Mouse (Mus musculus) kidney, adult 2 months (tissue): Measurements from ENCODE around the gene Ivl. TPM values are rescaled to one million over a fixed set of nuclear protein-coding genes. Genes with fewer than 3 reads are reported as not detected.
A peak's percentile ranks its signal among the peaks of the same experiment; 100 is the strongest.

Source experiments
- DNase-seq: peaks from one replicate; pipeline ENCODE4 v3.0.0; 2021
- H3K27ac ChIP-seq: fragments of 200-500 bp; 2 replicates; pipeline ENCODE4 v1.5.1; 2012; ENCODE audit warnings: low read depth, low read length, control low read depth, inconsistent platforms; ENCODE audit not compliant: insufficient read depth
- H3K27me3 ChIP-seq: fragments of 200-500 bp; replicated peaks from 2 replicates; pipeline ENCODE4 v1.6.1; 2012; ENCODE audit warnings: mild to moderate bottlenecking, moderate library complexity, low read length, inconsistent platforms; ENCODE audit not compliant: control insufficient read depth, insufficient read depth
- H3K36me3 ChIP-seq: fragments of 200-500 bp; 2 replicates; pipeline ENCODE4 v1.6.1; 2012; ENCODE audit warnings: mild to moderate bottlenecking, moderate library complexity, low read length, inconsistent platforms; ENCODE audit not compliant: control insufficient read depth, insufficient read depth
- H3K4me1 ChIP-seq: fragments of 200-500 bp; 2 replicates; pipeline ENCODE4 v1.6.1; 2011; ENCODE audit warnings: low read length; ENCODE audit not compliant: control insufficient read depth, insufficient read depth
- H3K4me3 ChIP-seq: fragments of 200-500 bp; 2 replicates; pipeline ENCODE4 v1.5.1; 2011; ENCODE audit warnings: mild to moderate bottlenecking, low read depth, low read length, control low read depth; ENCODE audit not compliant: insufficient read depth
- CTCF ChIP-seq: fragments of 200-500 bp; conservative IDR thresholded peaks from 2 replicates; pipeline ENCODE4 v1.5.1; 2011; ENCODE audit warnings: low read depth, mild to moderate bottlenecking, control low read depth, low read length, moderate library complexity, mixed read lengths; ENCODE audit not compliant: insufficient read depth, insufficient read length
- POLR2A ChIP-seq: fragments of 200-500 bp; IDR thresholded peaks from one replicate; pipeline ENCODE4 v1.6.1; 2011; ENCODE audit warnings: low read depth, low read length, control low read depth
- WGBS: fragments of 180-500 bp; shearing (Covaris S2); methylation state at CpG from one replicate; pipeline ENCODE4 v1.1.7; 2018; 5-methylcytosine and 5-hydroxymethylcytosine counted together
- polyA plus RNA-seq: library from polyadenylated mRNA; depleted of rRNA; stranded (reverse); fragments of >200 nt; gene quantifications from 2 replicates; pipeline ENCODE4 v1.2.3, GENCODE M21; 2012; rRNA removed

The Ivl gene
- polyA plus RNA-seq = 0.08 and 0.14 TPM in 2 replicates

DNA sequence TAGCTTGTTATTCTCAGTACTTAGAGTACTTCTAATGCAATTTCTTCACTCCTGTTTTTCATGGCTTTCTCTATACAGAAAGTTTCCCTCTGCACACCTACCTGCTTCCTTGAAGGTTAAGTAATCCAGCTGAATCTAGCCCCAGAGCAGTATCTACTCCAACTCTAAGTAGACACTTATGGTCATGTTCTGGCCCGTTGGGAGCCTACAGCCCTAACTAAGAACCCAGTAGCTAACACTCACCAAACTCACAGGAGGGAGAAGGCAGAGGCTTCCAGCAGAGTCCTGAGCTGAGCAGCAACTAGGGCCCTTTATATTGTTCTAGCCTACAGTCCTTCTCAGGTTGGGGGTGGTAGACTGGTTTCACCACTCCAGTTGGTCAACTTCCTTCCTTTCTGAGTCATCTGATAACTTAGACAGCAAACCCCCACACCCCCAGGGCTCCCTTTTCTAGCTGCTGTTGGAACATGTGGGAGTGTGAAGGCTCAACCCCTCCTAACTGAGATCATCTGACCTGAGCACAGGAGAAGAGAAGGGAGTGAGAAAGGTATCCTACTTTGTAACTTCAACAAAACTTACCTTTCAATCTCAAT lies at the start of gene Ivl:
Ivl (minus strand) TSS at position 287 of the 593 bp plus-strand sequence.
- 71% methylated on average over 1 of the region's 1 CpGs for WGBS
- no peak within 1 kb of the TSS for H3K27ac ChIP-seq
- TF ChIP-seq CTCF (no peak), POLR2A (no peak)

DNA sequence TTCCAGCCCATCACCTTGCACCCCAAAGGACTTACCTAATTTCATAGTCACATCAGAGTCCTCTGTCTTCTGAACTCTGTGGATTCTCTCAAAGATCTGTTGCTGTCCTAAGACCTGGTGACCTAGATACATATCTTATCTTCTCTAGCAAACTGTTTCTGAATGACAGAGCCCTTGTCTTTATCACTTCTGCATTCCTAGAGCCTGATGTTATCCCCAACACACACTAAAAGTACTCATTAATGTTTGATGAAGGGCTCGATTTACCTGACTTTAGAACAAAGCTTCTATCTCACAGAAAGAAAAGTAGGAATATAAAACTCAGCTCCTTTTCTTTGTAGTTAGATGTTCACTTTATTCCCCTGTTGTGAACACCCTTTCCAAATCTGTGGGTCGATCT lies 48.0 kb upstream of the Ivl start, which contains the start of gene Lce6a:
Lce6a (minus strand) TSS at position 101 of the 400 bp plus-strand sequence.
- TF ChIP-seq POLR2A = no peak
- TF ChIP-seq CTCF = no peak
- DNase-seq = no peak
- Histone ChIP-seq H3K27me3 (no peaks in the 10 kb centered on the region), H3K36me3 (no peaks in the 10 kb centered on the region), H3K4me3 (no peak within 1 kb of the TSS), H3K4me1 (no peaks in the 10 kb centered on the region), H3K27ac (no peak within 1 kb of the TSS)
- 69% methylated on average over 2 of the region's 2 CpGs for WGBS

More for the DNA sequence above, at the start of gene Ivl:
- DNase-seq = no peak
- Histone ChIP-seq H3K27me3 (no peaks in the 10 kb centered on the region), H3K36me3 (no peaks in the 10 kb centered on the region), H3K4me3 (no peak within 1 kb of the TSS), H3K4me1 (no peaks in the 10 kb centered on the region)

DNA sequence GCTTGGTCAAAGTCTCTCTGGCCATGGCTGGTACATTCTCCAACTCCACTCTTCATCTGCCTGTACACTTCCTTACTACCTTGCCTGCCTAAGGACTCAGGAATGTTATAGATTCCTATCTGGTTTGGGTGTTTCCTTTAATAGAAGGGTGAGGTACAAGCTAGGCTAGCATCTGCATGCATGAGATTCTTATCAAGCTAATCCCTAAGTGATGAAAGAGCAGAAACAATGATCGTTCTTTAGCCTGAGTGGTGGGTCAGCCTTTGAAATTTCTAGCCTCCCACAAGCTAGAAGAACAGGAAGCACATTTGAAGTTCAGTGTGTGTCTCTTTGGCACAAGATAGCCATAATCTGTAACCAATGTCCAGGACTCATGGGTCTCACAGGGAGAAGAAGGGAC lies 36.3 kb upstream of the Ivl start:
- H3K4me3 ChIP-seq = no peak overlapping the region
- 51% methylated on average over 1 of the region's 1 CpGs for WGBS
- no peaks in the 10 kb centered on the region for H3K36me3 ChIP-seq
- H3K27me3 ChIP-seq = no peaks in the 10 kb centered on the region
- DNase-seq = no peak
- no peak for TF ChIP-seq CTCF
- TF ChIP-seq POLR2A = no peak
- H3K4me1 ChIP-seq = no peaks in the 10 kb centered on the region
- no peak overlapping the region for H3K27ac ChIP-seq

DNA sequence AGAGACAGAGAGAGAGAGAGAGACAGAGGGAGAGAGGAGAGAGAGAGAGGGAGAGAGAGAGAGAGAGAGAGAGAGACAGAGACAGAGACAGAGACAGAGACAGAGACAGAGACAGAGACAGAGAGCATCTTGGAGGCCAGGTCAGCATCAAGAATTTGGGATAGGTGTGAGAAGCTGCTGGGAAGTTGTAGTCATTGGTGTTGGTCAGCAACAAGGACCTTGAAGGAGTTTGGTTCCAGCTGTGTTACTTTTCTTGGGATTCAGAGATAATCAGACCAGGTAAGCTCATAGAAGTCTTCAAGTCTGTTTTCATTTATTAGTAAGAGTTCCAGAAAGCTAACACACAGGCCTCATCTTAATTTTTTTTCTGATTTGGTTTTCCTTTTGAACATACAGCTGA lies 33.9 kb upstream of the Ivl start, which contains the start of gene 2210017I01Rik:
2210017I01Rik (minus strand) TSS at position 101 of the 400 bp plus-strand sequence.
- no peak within 1 kb of the TSS for H3K4me3 ChIP-seq
- H3K27ac ChIP-seq = no peak within 1 kb of the TSS
- no peaks in the 10 kb centered on the region for H3K36me3 ChIP-seq
- H3K4me1 ChIP-seq = no peaks in the 10 kb centered on the region
- TF ChIP-seq POLR2A (no peak), CTCF (no peak)
- no peak for DNase-seq
- H3K27me3 ChIP-seq = no peaks in the 10 kb centered on the region

DNA sequence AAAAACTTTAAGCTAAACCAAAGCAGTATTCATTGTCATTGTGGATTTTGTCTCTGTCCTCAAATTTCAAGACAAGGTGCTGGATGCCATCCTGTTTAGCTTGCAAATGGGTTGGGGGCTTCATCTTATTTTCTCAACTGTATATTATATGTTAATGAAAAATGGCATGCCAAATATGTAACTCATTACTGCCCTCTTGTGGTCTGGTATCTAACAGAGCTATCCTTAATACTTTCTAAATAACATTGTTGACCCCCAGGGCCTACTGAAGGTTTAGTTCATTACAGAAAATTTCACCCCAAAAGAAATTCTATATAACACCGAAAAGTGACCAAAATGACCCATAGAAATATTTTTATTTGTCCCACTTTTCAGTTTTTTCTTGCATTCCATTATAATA lies 28.6 kb upstream of the Ivl start:
- Histone ChIP-seq H3K4me3 (no peak overlapping the region), H3K36me3 (no peaks in the 10 kb centered on the region), H3K4me1 (no peaks in the 10 kb centered on the region), H3K27me3 (no peaks in the 10 kb centered on the region), H3K27ac (no peak overlapping the region)
- peak; percentile 16 for DNase-seq
- 38% methylated on average over 1 of the region's 1 CpGs for WGBS
- TF ChIP-seq CTCF = no peak

DNA sequence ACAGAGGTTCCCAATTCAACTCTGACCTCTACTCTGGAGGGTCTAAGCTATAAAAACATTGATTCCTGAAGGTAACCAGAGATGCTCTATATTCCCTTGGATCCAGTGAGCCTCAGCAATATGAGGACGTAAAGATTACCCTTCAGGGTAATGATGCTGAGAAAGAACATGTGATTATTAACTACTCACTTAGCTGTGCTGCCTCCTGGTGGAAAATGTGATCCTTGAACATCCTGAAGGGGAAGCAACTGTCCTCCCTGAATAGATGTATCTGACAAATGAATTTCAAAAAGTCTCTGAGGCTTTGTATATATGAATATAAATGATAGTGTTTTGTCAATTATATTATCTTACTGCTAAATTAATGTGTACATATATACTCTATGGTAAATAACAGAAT lies 26.9 kb upstream of the Ivl start:
- DNase-seq = peak; percentile 15
- Histone ChIP-seq H3K4me1 (no peaks in the 10 kb centered on the region), H3K4me3 (no peak overlapping the region), H3K27ac (no peak overlapping the region), H3K36me3 (no peaks in the 10 kb centered on the region), H3K27me3 (no peaks in the 10 kb centered on the region)
- TF ChIP-seq CTCF = no peak
- no peak for TF ChIP-seq POLR2A
- WGBS = 14% methylated on average over 1 of the region's 1 CpGs

DNA sequence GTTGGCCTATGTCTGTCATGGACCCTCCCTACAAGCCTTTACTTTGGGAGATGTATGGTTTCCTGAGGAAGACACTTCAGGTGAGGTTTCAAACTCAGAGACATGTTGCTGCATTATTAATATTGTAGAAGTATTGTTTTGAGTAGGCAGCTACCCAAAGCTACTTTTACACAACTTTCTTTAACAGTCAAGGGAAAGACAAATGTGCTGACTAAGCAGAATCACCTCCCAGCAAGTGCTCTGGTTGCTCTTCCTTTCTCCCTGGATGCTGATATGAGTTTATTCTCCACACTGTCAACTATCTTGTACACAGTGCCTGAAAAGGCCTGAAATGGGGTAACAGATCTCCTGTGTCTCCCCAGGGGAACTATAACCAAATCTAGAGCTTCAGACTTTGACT lies 26.4 kb upstream of the Ivl start:
- no peak for DNase-seq
- H3K27me3 ChIP-seq = no peaks in the 10 kb centered on the region

More for the DNA sequence above, 26.4 kb upstream of the Ivl start:
- no peaks in the 10 kb centered on the region for H3K4me1 ChIP-seq
- TF ChIP-seq CTCF (no peak), POLR2A (no peak)
- no peak overlapping the region for H3K4me3 ChIP-seq
- H3K27ac ChIP-seq = no peak overlapping the region
- no peaks in the 10 kb centered on the region for H3K36me3 ChIP-seq
